Mouse (Mus musculus): ENCODE data around the gene Cutal. TPM values are rescaled to one million over a fixed set of nuclear protein-coding genes. Genes with fewer than 3 reads are reported as not detected.

The Cutal gene
- polyA plus RNA-seq, 1 experiment from 2014 or later = 5.8 TPM

- 42% methylated on average over 12 of the region's 12 CpGs for WGBS
- Histone ChIP-seq H3K27ac (ENCODE audit: low read depth, low read length) (no peak overlapping the region), H3K4me3 (ENCODE audit: low read length) (no peak overlapping the region), H3K27me3 (ENCODE audit: control insufficient read depth, insufficient read depth, low read length) (no peaks in the 10 kb centered on the region), H3K4me2 (replicated peaks; ENCODE audit: low read depth, low read length) (no peak overlapping the region), H3K9me3 (ENCODE audit: control insufficient read depth, low read length) (no peaks in the 10 kb centered on the region), H3K9ac (ENCODE audit: low read depth, low read length) (no peak overlapping the region), H3K36me3 (ENCODE audit: control insufficient read depth, insufficient read depth, low read length) (peaks cover 27% of the 10 kb centered on the region; the same call in 1 of the 2 replicates), H3K4me1 (ENCODE audit: control insufficient read depth, insufficient read depth, low read length) (peaks cover 4% of the 10 kb centered on the region)
- no peak for ATAC-seq (ENCODE audit: low FRiP score, low TSS enrichment)
Observed at GRCm38 (mm10) chr2:34906861-34907604, 32.8 kb downstream of the Cutal start.

- Histone ChIP-seq H3K27me3 (ENCODE audit: control insufficient read depth, insufficient read depth, low read length) (no peaks in the 10 kb centered on the region), H3K36me3 (ENCODE audit: control insufficient read depth, insufficient read depth, low read length) (peaks cover 14% of the 10 kb centered on the region; the same call in 1 of the 2 replicates), H3K9me3 (ENCODE audit: control insufficient read depth, low read length) (no peaks in the 10 kb centered on the region), H3K27ac (ENCODE audit: low read depth, low read length) (no peak overlapping the region), H3K4me1 (ENCODE audit: control insufficient read depth, insufficient read depth, low read length) (no peaks in the 10 kb centered on the region; the same call in none of the 2 replicates), H3K4me2 (replicated peaks; ENCODE audit: low read depth, low read length) (no peak overlapping the region), H3K4me3 (ENCODE audit: low read length) (no peak overlapping the region), H3K9ac (ENCODE audit: low read depth, low read length) (no peak overlapping the region)
- WGBS = 90% methylated on average over 4 of the region's 4 CpGs
- no peak for ATAC-seq (ENCODE audit: low FRiP score, low TSS enrichment)
Observed at GRCm38 (mm10) chr2:34909719-34910118, 35.5 kb downstream of the Cutal start.

- Histone ChIP-seq H3K27me3 (ENCODE audit: control insufficient read depth, insufficient read depth, low read length) (no peaks in the 10 kb centered on the region), H3K9ac (ENCODE audit: low read depth, low read length) (no peak overlapping the region), H3K9me3 (ENCODE audit: control insufficient read depth, low read length) (no peaks in the 10 kb centered on the region), H3K4me2 (replicated peaks; ENCODE audit: low read depth, low read length) (peak overlapping the region; percentile 73), H3K36me3 (ENCODE audit: control insufficient read depth, insufficient read depth, low read length) (peaks cover 14% of the 10 kb centered on the region; the same call in 1 of the 2 replicates), H3K4me1 (ENCODE audit: control insufficient read depth, insufficient read depth, low read length) (no peaks in the 10 kb centered on the region; the same call in none of the 2 replicates), H3K4me3 (ENCODE audit: low read length) (peak overlapping the region; percentile 73; the same call in 1 of the 2 replicates), H3K27ac (ENCODE audit: low read depth, low read length) (no peak overlapping the region)
- WGBS = 56% methylated on average over 5 of the region's 5 CpGs
- no peak for ATAC-seq (ENCODE audit: low FRiP score, low TSS enrichment)
Observed at GRCm38 (mm10) chr2:34911871-34912270, 37.7 kb downstream of the Cutal start.

GRCm38 (mm10) chr2:34912613-34913012 lies 38.4 kb downstream of the Cutal start:
- Histone ChIP-seq H3K4me1 (ENCODE audit: control insufficient read depth, insufficient read depth, low read length) (no peaks in the 10 kb centered on the region; the same call in none of the 2 replicates), H3K36me3 (ENCODE audit: control insufficient read depth, insufficient read depth, low read length) (peaks cover 14% of the 10 kb centered on the region; the same call in 1 of the 2 replicates), H3K9me3 (ENCODE audit: control insufficient read depth, low read length) (no peaks in the 10 kb centered on the region), H3K4me3 (ENCODE audit: low read length) (peak overlapping the region; percentile 73), H3K27ac (ENCODE audit: low read depth, low read length) (no peak overlapping the region), H3K4me2 (replicated peaks; ENCODE audit: low read depth, low read length) (peak overlapping the region; percentile 73), H3K27me3 (ENCODE audit: control insufficient read depth, insufficient read depth, low read length) (no peaks in the 10 kb centered on the region), H3K9ac (ENCODE audit: low read depth, low read length) (peak overlapping the region; percentile 74; the same call in 1 of the 2 replicates)
- WGBS = 29% methylated on average over 7 of the region's 7 CpGs
- no peak for ATAC-seq (ENCODE audit: low FRiP score, low TSS enrichment)

- H3K27me3 ChIP-seq (ENCODE audit: control insufficient read depth, insufficient read depth, low read length) = no peaks in the 10 kb centered on the region
- H3K27ac ChIP-seq (ENCODE audit: low read depth, low read length) = peak within 1 kb of the TSS; percentile 71; the same call in 1 of the 2 replicates
- peak; percentile 58 for ATAC-seq (ENCODE audit: low FRiP score, low TSS enrichment)
Observed at GRCm38 (mm10) chr2:34913218-34914068, 39.2 kb downstream of the Cutal start, which contains the start of gene Phf19. TSS of gene Phf19 (minus strand) at chr2:34914026.

GRCm38 (mm10) chr2:34914069-34914822 lies 40.0 kb downstream of the Cutal start:
- Histone ChIP-seq H3K36me3 (ENCODE audit: control insufficient read depth, insufficient read depth, low read length) (peaks cover 10% of the 10 kb centered on the region; the same call in 1 of the 2 replicates), H3K9me3 (ENCODE audit: control insufficient read depth, low read length) (no peaks in the 10 kb centered on the region), H3K9ac (ENCODE audit: low read depth, low read length) (peak overlapping the region; percentile 74), H3K4me2 (replicated peaks; ENCODE audit: low read depth, low read length) (peak overlapping the region; percentile 73), H3K4me3 (ENCODE audit: low read length) (peak overlapping the region; percentile 73), H3K27me3 (ENCODE audit: control insufficient read depth, insufficient read depth, low read length) (no peaks in the 10 kb centered on the region), H3K4me1 (ENCODE audit: control insufficient read depth, insufficient read depth, low read length) (no peaks in the 10 kb centered on the region; the same call in none of the 2 replicates), H3K27ac (ENCODE audit: low read depth, low read length) (peak overlapping the region; percentile 71; the same call in 1 of the 2 replicates)
- peak; percentile 66 for ATAC-seq (ENCODE audit: low FRiP score, low TSS enrichment)
- 3% methylated on average over 42 of the region's 50 CpGs for WGBS

More at GRCm38 (mm10) chr2:34913218-34914068, 39.2 kb downstream of the Cutal start, which contains the start of gene Phf19:
- Histone ChIP-seq H3K4me3 (ENCODE audit: low read length) (peak within 1 kb of the TSS; percentile 73), H3K4me2 (replicated peaks; ENCODE audit: low read depth, low read length) (peak within 1 kb of the TSS; percentile 73), H3K4me1 (ENCODE audit: control insufficient read depth, insufficient read depth, low read length) (no peaks in the 10 kb centered on the region; the same call in none of the 2 replicates), H3K9ac (ENCODE audit: low read depth, low read length) (peak within 1 kb of the TSS; percentile 74), H3K9me3 (ENCODE audit: control insufficient read depth, low read length) (no peaks in the 10 kb centered on the region), H3K36me3 (ENCODE audit: control insufficient read depth, insufficient read depth, low read length) (peaks cover 14% of the 10 kb centered on the region; the same call in 1 of the 2 replicates)
- under 1% methylated on average over 56 of the region's 64 CpGs for WGBS

GRCm38 (mm10) chr2:34914823-34915082 lies 40.6 kb downstream of the Cutal start:
- no peaks in the 10 kb centered on the region; the same call in none of the 2 replicates for H3K4me1 ChIP-seq (ENCODE audit: control insufficient read depth, insufficient read depth, low read length)
- no peak overlapping the region; the same call in 1 of the 2 replicates for H3K9ac ChIP-seq (ENCODE audit: low read depth, low read length)
- H3K9me3 ChIP-seq (ENCODE audit: control insufficient read depth, low read length) = no peaks in the 10 kb centered on the region
- H3K4me2 ChIP-seq (replicated peaks; ENCODE audit: low read depth, low read length) = peak overlapping the region; percentile 73; the same call in 1 of the 2 replicates
- no peaks in the 10 kb centered on the region for H3K27me3 ChIP-seq (ENCODE audit: control insufficient read depth, insufficient read depth, low read length)
- H3K36me3 ChIP-seq (ENCODE audit: control insufficient read depth, insufficient read depth, low read length) = peaks cover 8% of the 10 kb centered on the region; the same call in 1 of the 2 replicates
- H3K27ac ChIP-seq (ENCODE audit: low read depth, low read length) = peak overlapping the region; percentile 71; the same call in 1 of the 2 replicates
- ATAC-seq (ENCODE audit: low FRiP score, low TSS enrichment) = peak; percentile 44; the same call in 1 of the 2 replicates
- peak overlapping the region; percentile 73; the same call in 1 of the 2 replicates for H3K4me3 ChIP-seq (ENCODE audit: low read length)
- WGBS = 19% methylated on average over 2 of the region's 2 CpGs

- H3K27me3 ChIP-seq (ENCODE audit: control insufficient read depth, insufficient read depth, low read length) = no peaks in the 10 kb centered on the region
- H3K4me3 ChIP-seq (ENCODE audit: low read length) = no peak overlapping the region
- peaks cover 6% of the 10 kb centered on the region; the same call in 1 of the 2 replicates for H3K36me3 ChIP-seq (ENCODE audit: control insufficient read depth, insufficient read depth, low read length)
- no peak overlapping the region; the same call in 1 of the 2 replicates for H3K9ac ChIP-seq (ENCODE audit: low read depth, low read length)
- no peak for ATAC-seq (ENCODE audit: low FRiP score, low TSS enrichment)
- H3K9me3 ChIP-seq (ENCODE audit: control insufficient read depth, low read length) = no peaks in the 10 kb centered on the region
- no peaks in the 10 kb centered on the region; the same call in none of the 2 replicates for H3K4me1 ChIP-seq (ENCODE audit: control insufficient read depth, insufficient read depth, low read length)
- peak overlapping the region; percentile 71; the same call in 1 of the 2 replicates for H3K27ac ChIP-seq (ENCODE audit: low read depth, low read length)
- H3K4me2 ChIP-seq (replicated peaks; ENCODE audit: low read depth, low read length) = no peak overlapping the region
- WGBS = 64% methylated on average over 2 of the region's 2 CpGs
Observed at GRCm38 (mm10) chr2:34915103-34915502, 40.9 kb downstream of the Cutal start.
